Mouse (Mus musculus) spleen, adult 2 months (tissue): Measurements from ENCODE around the gene Rad18. TPM values are rescaled to one million over a fixed set of nuclear protein-coding genes. Genes with fewer than 3 reads are reported as not detected.

Experiments used
- DNase-seq, 2 experiments: peaks; one replicate each; pipeline versions ENCODE4 v3.0.0 to v3.0.0-alpha.2; 2012 to 2021; ENCODE audit warnings: low spot score in 2 of 2, low read depth in 1 of 2
- H3K27ac ChIP-seq: fragments of 200-500 bp; 2 replicates; pipeline ENCODE4 v1.5.1; 2012; ENCODE audit warnings: low read length, inconsistent platforms; ENCODE audit not compliant: insufficient read depth
- H3K27me3 ChIP-seq: fragments of 200-500 bp; 2 replicates; pipeline ENCODE4 v1.6.1; 2012; ENCODE audit warnings: mild to moderate bottlenecking, moderate library complexity, low read length, inconsistent platforms; ENCODE audit not compliant: control insufficient read depth, insufficient read depth
- H3K36me3 ChIP-seq: fragments of 200-500 bp; 2 replicates; pipeline ENCODE4 v1.6.1; 2012; ENCODE audit warnings: mild to moderate bottlenecking, low read length, inconsistent platforms; ENCODE audit not compliant: control insufficient read depth, insufficient read depth
- H3K4me1 ChIP-seq: fragments of 200-500 bp; 2 replicates; pipeline ENCODE4 v1.6.1; 2011; ENCODE audit warnings: inconsistent platforms; ENCODE audit not compliant: control insufficient read depth, insufficient read depth, insufficient read length
- H3K4me3 ChIP-seq: fragments of 200-500 bp; 2 replicates; pipeline ENCODE4 v1.5.1; 2011; ENCODE audit warnings: mild to moderate bottlenecking, inconsistent platforms; ENCODE audit not compliant: insufficient read depth, insufficient read length; ENCODE audit errors: extremely low read depth
- CTCF ChIP-seq: fragments of 200-500 bp; IDR thresholded peaks from 2 replicates; pipeline ENCODE4 v1.5.1; 2011; ENCODE audit warnings: mild to moderate bottlenecking, inconsistent platforms; ENCODE audit not compliant: insufficient read depth, insufficient read length, insufficient replicate concordance; ENCODE audit errors: extremely low read depth
- POLR2A ChIP-seq: fragments of 200-500 bp; IDR thresholded peaks from 2 replicates; pipeline ENCODE4 v1.6.1; 2011; ENCODE audit warnings: low read depth, low read length, inconsistent platforms
- WGBS: fragments of 180-500 bp; shearing (Covaris S2); methylation state at CpG from one replicate; pipeline ENCODE4 v1.1.7; 2018; 5-methylcytosine and 5-hydroxymethylcytosine counted together
- polyA plus RNA-seq: library from polyadenylated mRNA; depleted of rRNA; stranded (reverse); fragments of >200 nt; gene quantifications from 2 replicates; pipeline ENCODE4 v1.2.3, GENCODE M21; 2012

Rad18 gene
- polyA plus RNA-seq, 1 experiment, result 1.8 TPM

DNA sequence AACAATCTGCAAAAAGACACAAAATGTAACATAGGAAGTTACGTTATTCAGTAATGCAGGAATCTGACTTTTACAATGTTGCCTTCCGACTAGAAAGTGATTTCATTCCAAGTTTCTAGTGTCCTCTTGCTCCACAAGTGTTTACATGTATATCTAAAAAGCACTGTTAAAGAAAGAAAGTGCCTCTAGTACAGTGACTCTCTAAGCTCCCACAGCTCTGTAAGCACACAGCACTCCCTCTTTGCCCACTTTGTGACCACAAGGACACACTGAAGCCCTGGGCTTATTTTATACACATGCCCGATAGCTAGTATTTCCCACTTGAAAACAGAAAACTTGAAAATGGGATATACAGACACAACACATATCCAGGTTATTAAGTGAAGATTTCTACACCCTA is 8.5 kb downstream of the Rad18 start:
- 95% methylated on average over 3 of the region's 3 CpGs for WGBS
- Histone ChIP-seq H3K27ac (no peak overlapping the region), H3K4me1 (no peaks in the 10 kb centered on the region), H3K4me3 (no peak overlapping the region), H3K27me3 (no peaks in the 10 kb centered on the region), H3K36me3 (peaks cover 1% of the 10 kb centered on the region; the same call in 1 of the 2 replicates)
- DNase-seq, result no peak
- no peak for TF ChIP-seq CTCF
- TF ChIP-seq POLR2A, result no peak

GRCm38 (mm10) chr6:112686485-112686884 is 10.0 kb downstream of the Rad18 start:
- 72% methylated on average over 7 of the region's 7 CpGs for WGBS
- H3K4me3 ChIP-seq, result no peak overlapping the region
- TF ChIP-seq CTCF (no peak), POLR2A (no peak)
- DNase-seq, result no peak
- H3K27ac ChIP-seq, result no peak overlapping the region
- H3K27me3 ChIP-seq, result no peaks in the 10 kb centered on the region
- H3K4me1 ChIP-seq, result no peaks in the 10 kb centered on the region
- H3K36me3 ChIP-seq, result no peaks in the 10 kb centered on the region; the same call in 1 of the 2 replicates

GRCm38 (mm10) chr6:112684065-112684464 is 12.4 kb downstream of the Rad18 start:
- WGBS, result 83% methylated on average over 2 of the region's 2 CpGs
- Histone ChIP-seq H3K27me3 (no peaks in the 10 kb centered on the region), H3K4me1 (no peaks in the 10 kb centered on the region), H3K4me3 (no peak overlapping the region), H3K27ac (no peak overlapping the region), H3K36me3 (peaks cover 14% of the 10 kb centered on the region)
- no peak for DNase-seq
- no peak for TF ChIP-seq CTCF
- TF ChIP-seq POLR2A, result no peak

GRCm38 (mm10) chr6:112632071-112632470 is 64.4 kb downstream of the Rad18 start:
- no peak overlapping the region for H3K4me3 ChIP-seq
- no peak for DNase-seq
- H3K27ac ChIP-seq, result no peak overlapping the region
- H3K36me3 ChIP-seq, result peaks cover 3% of the 10 kb centered on the region
- TF ChIP-seq POLR2A, result no peak
- no peak for TF ChIP-seq CTCF
- 95% methylated on average over 5 of the region's 5 CpGs for WGBS
- no peaks in the 10 kb centered on the region for H3K27me3 ChIP-seq
- no peaks in the 10 kb centered on the region for H3K4me1 ChIP-seq

GRCm38 (mm10) chr6:112630291-112630690 is 66.2 kb downstream of the Rad18 start:
- DNase-seq, result no peak
- Histone ChIP-seq H3K4me3 (no peak overlapping the region), H3K36me3 (peaks cover 6% of the 10 kb centered on the region), H3K4me1 (no peaks in the 10 kb centered on the region), H3K27ac (no peak overlapping the region), H3K27me3 (no peaks in the 10 kb centered on the region)
- 96% methylated on average over 4 of the region's 4 CpGs for WGBS
- no peak for TF ChIP-seq CTCF

- TF ChIP-seq CTCF, result no peak
- 95% methylated on average over 8 of the region's 8 CpGs for WGBS
- Histone ChIP-seq H3K27ac (no peak overlapping the region), H3K4me3 (no peak overlapping the region), H3K4me1 (no peaks in the 10 kb centered on the region), H3K36me3 (peaks cover 4% of the 10 kb centered on the region), H3K27me3 (no peaks in the 10 kb centered on the region)
- no peak for DNase-seq
These were observed 68.2 kb downstream of the Rad18 start for GRCm38 (mm10) chr6:112628301-112628700.

DNA sequence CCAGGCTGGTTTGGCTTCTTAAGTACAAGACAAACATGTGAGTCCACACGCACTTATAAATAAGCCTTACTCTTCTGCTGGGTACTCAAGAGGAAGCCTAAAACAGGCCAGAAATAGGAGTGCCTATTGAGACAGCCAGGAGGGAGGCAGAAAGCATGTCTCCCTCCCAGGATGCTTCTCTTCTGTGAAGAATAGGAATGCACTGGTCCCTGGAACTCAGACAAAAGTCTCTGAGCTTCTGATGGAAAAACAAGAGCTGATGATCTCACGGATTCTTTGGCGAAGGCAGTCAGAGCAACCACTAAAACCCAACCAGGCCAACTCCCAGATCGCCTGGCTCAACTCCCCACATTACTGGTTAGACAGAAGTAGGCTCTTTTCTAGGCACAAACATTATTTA is 74.2 kb downstream of the Rad18 start:
- H3K27ac ChIP-seq, result no peak overlapping the region
- peaks cover 5% of the 10 kb centered on the region for H3K36me3 ChIP-seq
- no peak for DNase-seq
- 93% methylated on average over 4 of the region's 4 CpGs for WGBS
- H3K4me1 ChIP-seq, result no peaks in the 10 kb centered on the region
- no peaks in the 10 kb centered on the region for H3K27me3 ChIP-seq
- no peak overlapping the region for H3K4me3 ChIP-seq
- TF ChIP-seq CTCF, result no peak
- TF ChIP-seq POLR2A, result no peak

DNA sequence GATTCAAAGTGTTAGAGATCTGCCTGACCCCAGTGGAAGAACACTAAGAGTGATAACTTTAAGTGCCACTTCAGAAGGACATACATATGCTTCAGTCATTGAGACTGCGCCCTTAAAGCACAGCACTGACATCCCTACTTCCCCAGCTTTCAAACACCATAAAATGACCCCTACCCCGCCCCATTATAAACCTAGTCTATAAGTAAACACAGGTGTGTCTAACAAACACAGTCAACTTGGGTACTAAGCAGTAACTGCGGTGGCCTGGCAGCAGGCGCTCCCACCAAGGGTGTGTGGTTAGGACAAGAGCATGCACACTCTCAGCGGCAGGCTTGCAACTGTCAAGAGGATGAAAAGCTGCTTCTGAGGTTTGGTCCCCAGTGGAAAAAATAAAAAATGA is 76.5 kb downstream of the Rad18 start:
- no peaks in the 10 kb centered on the region for H3K27me3 ChIP-seq
- TF ChIP-seq POLR2A, result no peak
- no peak for TF ChIP-seq CTCF
- H3K4me1 ChIP-seq, result no peaks in the 10 kb centered on the region
- no peak overlapping the region for H3K27ac ChIP-seq
- DNase-seq, result no peak
- H3K36me3 ChIP-seq, result 0 out of 2 replicates have a peak, but pooled peaks cover 2% of the 10 kb centered on the region
- 70% methylated on average over 5 of the region's 5 CpGs for WGBS
- H3K4me3 ChIP-seq, result no peak overlapping the region
